Mouse (Mus musculus): ENCODE measurements around the gene Trib3.

Trib3 gene

DNA sequence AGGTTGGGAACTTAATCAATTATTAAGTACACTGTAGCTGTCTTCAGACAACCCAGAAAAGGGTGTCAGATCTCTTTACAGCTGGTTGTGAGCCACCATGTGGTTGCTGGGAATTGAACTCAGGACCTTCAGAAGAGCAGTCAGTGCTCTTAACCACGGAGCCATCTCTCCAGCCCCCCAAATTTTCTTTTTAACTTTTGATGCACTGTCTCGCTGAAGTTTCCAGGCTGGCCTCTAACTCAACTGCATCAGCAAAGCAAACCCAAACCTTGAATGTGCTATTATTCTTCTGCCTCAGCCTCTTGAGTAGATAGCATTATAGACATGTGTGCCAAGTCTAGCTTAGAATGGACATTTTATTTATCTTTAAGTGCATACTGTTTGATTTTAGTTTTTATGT lies 3.9 kb upstream of the Trib3 start:
- CTCF ChIA-PET, result no interaction called here

DNA sequence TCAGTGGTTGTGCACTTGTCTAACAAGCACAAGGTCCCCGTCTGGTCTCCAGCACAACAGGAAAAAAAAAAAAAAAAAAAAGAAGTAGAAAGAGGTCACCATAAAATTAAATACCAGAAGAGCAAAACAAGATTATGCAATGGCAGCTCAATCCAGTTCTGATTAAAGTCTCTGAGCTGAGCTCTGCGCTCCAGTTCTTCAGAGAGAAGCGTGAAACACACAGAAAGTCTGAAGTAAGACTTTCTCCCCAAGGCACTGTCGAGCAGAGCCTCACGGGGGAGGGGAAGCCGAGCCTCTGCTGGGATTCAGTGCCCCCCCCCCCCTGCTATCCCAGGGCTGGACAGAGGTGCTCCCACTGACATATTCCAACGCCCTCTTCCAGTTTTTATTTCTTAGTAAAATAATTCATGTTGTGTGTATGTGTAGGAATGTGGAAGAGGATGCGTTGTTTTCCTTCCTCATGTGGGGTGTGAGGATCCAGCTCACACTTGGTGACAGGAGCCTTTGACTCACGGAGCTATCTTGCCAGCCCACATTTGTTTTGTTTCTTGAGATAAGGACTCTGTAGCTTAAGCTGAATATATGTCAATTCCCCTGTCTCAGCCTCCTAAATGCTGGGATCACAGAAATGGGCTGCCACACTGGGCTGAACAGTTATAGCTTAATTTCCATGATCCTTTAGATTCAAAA lies 3.1 kb upstream of the Trib3 start:
- CTCF ChIA-PET, result interaction anchor here (0.7 kb wide), 1 partner anchor 13 kb away, joined by 4 read pairs; no protein-coding TSS in a partner anchor

DNA sequence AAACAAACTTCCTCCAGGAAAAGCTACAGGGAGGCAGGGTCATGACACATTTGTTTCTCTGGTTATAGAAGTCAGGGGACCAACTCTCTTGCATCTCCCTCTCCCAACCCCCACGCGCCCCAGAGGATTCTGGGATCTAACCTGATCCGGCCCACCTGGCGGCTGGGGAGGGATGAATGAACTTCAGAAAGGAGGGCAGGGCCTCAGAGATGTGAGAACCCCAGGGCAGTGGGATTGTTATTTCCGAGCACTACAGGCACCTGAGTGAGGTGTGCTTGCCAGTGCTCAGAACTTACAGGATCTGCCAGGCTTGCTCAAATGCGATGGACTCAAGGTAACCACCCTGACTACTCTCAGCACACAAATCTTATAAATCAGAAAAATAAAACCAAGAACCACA lies 1.6 kb upstream of the Trib3 start:
- CTCF ChIA-PET, result no interaction called here

DNA sequence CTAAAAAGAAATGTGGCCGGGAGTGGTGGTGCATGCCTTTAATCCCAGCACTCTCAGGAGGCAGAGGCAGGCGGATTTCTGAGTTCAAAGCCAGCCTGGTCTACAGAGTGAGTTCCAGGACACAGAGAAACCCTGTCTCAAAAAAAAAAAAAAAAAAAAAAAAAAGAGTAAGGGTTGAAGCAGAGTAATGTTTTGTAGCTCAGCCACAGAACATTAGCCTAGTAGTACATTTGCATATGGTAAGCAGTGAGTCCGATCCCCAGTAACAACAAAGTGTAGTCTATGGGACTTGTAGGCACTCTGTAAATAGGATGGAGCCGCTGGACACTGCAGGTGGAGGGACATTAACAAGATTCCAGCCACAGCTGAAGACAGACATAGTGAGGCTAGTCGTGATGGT lies 1.1 kb upstream of the Trib3 start:
- CTCF ChIA-PET, result no interaction called here

DNA sequence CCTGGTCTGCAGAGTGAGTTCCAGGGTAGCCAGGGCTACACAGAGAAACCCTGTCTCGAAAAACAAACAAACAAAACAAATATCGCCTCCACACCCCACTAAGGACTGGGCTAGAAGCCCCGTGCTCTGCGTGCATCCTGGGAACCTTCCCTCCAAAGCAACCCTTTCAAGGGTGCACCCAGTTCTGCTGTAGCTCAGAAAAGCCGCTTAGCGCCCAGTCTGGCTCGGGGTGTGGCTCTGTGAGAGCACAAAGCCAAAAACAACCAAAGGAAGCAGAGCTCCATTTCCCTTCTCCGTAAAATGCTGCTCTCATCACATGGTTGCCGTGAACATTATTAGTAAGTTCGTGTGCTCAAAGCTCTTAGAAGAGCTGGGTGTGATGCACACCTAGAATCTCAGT lies 529 bp upstream of the Trib3 start:
- CTCF ChIA-PET, result no interaction called here

DNA sequence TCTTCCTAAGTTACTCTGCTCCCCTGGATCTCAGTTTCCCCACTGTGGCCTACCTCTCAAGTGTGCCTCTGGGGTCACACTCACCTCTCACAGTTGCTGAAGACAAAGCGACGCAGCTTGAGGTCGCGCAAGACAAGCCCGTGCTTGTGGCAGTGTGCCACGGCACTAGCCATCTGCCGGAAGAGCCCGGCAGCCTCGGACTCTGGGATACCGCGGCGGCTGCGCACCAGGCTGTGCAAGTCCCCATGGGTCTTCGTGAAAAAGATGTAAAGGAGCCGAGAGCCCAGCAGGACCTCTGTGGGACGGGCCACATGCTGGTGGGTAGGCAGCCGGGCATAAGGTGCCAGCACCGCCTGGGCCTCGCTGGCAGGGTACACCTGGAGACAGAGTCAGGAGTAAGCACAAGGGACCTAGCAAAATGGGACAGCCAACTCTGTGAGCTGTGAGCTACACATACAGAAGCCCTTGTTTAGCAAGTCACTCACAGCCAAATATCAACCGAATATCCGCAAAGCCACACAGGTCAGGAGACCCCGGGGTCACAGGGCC lies 4.1 kb downstream of the Trib3 start:
- CTCF ChIA-PET, result no interaction called here

DNA sequence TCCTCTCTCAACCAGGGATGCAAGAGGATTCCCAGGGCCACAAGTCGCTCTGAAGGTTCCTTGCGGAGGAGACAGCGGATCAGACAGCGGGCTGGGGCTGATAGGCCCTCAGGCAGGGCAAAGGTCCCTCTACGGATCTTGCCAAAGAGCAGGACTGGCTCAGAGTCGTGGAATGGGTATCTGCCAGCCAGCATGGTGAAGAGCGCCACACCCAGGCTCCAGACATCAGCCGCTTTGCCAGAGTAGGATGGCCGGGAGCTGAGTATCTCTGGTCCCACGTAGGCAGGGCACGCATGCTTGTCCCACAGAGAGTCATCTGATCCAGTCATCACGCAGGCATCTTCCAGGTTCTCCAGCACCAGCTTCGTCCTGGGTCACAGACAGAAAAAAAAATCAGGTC lies 5.5 kb downstream of the Trib3 start:
- CTCF ChIA-PET, result no interaction called here

DNA sequence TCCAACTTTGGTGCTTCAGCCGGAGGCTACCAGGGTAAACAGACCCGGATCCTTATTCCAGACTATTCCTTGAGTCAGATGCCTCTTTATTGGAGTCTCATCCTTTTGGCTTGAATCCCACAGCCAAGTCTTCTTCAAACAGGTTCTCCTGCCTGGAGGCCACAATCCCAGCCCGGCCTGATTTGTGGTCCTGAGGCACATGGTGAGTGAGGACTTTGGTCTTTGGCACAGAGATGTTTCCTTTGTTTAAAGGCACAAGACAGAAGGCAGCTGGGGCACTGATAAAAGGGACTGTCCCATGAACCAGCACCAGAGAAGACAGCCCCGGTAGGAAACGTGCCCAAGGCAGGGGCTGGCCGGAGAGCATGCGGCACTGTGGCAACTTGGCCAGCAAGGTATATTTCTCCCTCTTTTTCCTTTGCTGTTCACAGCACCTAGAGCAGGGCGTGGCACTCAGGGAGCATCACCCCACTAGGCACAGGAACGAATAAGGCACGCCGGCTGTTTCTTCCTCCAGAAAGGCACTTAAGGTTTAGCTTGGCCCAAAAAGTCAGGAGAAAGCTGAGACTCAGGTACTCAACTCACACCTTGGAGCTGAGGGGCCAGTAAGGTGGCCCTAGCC lies 6.1 kb downstream of the Trib3 start:
- CTCF ChIA-PET, result no interaction called here

DNA sequence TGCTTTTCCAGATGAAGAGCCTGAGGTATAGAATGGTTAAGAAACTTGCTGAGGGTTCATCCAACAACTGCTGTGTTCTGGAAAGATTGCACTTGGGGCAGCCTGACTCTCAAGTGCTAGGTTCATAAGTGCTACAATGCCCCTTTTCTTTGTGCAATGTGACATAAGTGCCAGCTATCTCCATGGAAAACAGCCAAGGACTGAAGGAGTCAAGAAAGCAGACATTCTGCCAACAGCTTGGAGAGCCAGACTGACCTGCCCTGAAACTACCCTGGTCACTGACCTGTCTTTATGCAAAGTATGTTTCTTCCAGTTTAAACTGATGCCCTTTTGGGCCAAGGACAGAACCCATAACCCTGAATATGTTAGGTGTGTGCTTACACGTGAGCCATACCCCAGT lies 7.0 kb downstream of the Trib3 start:
- CTCF ChIA-PET, result no interaction called here

DNA sequence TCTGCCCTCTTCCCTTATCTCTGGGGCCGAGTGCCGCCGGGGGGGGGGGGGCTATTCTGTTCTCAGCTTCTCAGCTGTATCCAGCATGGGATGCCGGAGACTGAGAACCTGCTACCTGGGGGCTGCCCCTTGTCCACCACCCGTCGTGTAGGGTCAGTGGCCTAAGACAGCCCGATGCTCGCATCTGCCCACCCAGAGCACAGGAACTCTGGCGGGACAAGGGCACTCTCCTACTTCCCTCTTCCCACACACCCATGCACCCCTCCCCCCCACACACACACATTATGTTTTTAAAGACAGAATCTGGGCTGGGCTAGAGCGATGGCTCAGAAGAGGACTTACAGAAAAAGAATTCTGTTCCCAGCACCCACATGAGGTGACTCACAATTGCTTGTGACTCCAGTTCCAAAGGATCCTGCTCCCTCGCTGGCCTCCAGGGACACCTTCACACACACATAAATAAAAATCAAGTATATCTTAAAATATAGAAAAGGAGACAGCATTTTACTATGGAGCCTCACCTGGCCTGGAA lies 8.5 kb downstream of the Trib3 start:
- CTCF ChIA-PET, result interaction anchor here (0.7 kb wide), 1 partner anchor 231 kb away, joined by 5 read pairs; no protein-coding TSS in a partner anchor

DNA sequence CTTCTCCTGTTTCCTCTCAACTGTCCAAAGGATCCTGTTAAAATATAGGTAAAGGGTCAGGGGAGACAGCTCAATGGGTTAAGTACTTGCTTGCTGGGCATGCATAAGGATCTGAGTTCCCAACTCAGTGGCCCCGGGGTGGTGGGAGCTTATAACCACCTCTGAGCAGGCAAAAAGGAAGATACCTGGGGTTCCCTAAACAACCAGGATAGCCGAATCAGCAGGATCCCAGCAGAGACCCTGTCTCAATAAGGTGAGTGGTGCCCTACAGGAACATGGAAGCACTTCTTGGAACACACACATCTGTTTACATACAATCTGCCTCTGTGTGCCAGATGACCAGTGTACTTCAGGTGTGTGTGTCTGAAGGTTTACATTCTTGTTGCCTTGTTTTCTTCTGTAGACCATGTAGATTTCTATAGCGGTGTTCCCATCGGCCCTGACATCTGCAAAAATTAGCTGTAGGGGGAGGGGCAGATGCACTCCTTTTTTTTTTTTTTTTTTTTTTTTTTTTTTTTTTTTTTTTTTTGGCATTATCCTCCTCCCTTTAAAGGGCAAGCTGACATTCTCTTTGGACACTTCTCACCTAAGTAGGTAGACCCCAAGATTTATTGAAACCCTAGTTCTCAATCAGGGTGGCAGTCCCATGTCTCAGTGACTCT lies 10.4 kb downstream of the Trib3 start:
- CTCF ChIA-PET, result interaction anchor here (0.6 kb wide), 1 partner anchor 16 kb away, joined by 5 read pairs; no protein-coding TSS in a partner anchor

DNA sequence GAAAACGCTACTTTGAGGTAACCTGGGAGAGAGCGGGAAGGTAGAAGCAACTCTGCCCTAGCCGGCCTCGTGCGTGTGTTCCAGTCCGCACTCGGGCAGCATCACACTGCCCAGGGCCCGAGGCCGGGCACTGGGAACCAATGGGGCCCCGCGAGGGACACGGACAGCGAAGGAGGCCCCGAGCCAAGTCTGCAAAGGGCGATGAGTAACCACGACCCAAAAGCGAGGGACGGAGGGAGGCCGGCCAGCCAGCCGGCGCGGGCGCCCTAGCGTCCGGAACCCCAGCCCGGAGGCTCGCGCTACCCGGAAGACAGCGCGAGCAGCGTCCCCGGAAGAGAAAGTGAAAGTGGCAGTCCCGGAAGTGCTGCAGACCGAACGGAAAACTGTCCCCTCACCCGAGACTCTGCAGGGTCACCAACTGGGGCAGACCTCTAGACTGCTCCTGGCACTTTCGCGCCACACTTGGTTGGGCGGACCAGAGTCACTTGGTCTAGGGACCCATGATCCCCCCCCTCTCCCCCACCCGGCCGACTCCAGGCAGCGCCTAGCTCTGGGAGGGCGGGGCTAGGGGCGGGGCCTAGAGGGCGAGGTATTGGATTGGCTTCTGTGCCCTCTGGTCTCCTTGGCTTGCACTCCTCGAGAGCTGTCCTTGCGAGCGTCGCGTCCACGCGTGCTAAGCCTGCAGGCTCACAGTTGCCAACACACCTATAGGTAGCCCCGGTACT lies 11.6 kb downstream of the Trib3 start, which contains the start of gene Rbck1:
Rbck1 (minus strand) TSS at position 553 of the 725 bp plus-strand sequence.
- CTCF ChIA-PET, result no interaction called here

DNA sequence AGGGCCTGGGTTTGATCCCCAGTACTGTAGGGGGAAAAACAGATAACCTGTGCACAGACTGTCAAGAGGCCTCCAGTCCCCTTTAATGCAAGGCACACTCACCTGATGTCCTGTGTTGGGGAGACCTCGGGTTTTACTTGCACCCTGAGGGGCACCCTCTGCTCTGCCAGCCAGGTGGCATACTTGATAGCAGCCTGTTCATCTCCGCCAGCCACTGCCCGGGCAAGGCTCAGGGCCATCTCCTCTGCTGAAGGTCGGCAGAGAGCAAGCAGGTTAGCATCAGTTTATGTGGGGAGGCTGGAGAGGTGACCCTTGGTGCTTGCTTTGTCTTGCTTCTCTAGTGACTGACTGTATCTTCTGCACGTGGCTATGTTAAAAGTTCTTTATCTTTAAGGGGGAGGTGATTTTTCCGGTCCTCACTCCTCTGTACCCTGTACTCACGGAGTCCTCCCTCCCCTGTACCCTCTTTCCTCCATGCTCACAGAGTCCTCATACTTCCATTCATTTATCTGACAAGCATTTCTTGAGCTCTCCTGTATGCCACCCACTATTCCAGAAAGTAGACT lies 12.9 kb downstream of the Trib3 start:
- CTCF ChIA-PET, result no interaction called here

DNA sequence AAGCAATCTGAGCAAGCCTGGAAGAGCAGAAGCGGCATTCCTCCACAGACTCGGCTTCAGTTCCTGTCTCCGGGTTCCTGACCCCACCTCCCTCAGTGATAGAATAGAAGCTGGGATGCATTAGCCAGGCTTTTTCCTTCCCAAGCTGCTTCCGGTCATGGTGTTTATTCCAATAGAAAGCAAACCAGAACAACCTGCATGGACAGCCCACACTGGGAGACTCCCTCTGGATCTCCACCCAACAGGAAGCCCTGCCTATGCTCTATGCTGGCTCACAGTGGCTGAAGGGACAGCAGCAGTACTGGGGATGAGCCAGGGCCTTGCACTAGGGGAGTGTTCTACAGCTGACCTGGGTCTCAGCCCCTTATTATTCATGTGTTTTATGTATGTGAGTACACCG lies 15.9 kb downstream of the Trib3 start:
- CTCF ChIA-PET, result interaction anchor here (0.7 kb wide), 1 partner anchor 9 kb away, joined by 3 read pairs; no protein-coding TSS in a partner anchor

DNA sequence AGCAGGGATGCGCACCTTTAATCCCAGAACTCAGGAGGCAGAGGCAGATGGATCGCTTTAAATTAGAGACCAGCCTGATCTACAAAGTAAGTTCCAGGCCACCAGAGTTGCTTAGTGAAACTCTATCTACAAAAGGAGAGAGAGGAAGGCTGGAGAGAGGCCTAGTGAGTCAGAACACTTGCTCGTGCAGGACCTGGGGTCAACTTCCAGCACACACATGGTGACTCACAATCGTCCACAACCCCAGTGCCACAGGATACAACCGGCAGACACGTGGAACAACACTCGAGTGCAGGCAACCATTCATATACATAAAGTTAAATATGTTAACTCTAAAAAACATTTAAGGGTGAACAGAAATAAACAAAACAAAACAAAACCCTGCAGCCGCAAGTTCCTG lies 17.2 kb downstream of the Trib3 start:
- CTCF ChIA-PET, result no interaction called here

DNA sequence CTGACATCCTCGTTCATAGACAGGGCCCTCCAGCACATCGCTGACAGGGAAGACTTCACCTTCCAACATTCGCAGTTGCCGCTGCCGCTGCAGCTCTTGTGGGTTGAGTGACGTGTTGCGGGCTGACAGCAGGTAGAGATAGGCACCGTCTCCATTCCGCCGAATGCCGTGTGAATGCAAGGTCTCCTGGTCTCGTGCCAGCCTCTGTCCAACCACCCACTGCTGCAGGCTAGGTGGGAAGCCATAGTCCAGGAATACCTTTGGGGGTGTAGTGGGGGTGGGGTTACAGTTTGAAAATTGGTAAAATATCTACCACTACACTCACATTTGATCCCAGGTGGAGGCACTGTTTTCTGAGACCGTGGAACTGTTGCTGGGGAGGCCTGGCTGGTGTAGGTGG lies 17.7 kb downstream of the Trib3 start:
- CTCF ChIA-PET, result no interaction called here

DNA sequence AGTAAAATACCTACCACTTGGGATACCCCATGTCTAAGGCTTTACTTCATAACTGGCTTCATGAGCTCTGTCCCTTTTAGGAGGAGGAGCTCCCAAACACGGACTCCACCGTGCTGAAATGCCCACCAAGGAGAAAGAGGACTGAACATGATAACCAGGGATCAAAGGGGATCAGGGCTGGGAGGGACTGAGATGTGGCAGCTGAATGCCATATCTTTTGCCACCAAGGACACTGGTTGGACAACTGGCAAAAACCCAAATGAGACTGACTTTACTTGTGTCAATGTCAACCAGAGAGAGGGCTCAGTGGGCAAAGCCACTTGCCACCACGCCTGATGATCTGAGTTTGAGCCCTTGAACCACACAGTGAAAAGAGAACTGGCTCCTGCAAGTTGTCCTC lies 19.0 kb downstream of the Trib3 start:
- CTCF ChIA-PET, result interaction anchor here (0.7 kb wide), 2 partner anchors 27 to 35 kb away, joined by 3 read pairs; no protein-coding TSS in a partner anchor

DNA sequence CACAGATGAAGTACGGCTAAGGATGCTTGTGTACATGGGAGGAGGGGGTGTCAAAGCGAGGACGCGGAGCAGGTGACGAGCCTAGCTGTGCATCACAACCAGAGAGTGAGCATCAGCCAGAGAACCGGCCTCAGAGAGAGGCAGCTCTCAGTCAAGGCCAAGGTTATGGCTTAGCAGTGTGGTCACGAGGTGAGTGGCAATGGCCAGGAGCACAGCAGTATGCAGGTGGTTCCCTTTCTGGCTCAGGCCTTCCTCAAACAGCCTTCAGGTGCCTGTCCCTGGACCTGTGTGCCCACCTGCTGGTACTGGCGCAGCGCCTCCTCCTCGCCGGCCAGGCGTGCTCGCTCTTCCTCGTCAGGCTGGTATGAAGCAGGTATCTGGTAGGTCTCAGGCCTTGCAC lies 19.9 kb downstream of the Trib3 start:
- CTCF ChIA-PET, result no interaction called here

DNA sequence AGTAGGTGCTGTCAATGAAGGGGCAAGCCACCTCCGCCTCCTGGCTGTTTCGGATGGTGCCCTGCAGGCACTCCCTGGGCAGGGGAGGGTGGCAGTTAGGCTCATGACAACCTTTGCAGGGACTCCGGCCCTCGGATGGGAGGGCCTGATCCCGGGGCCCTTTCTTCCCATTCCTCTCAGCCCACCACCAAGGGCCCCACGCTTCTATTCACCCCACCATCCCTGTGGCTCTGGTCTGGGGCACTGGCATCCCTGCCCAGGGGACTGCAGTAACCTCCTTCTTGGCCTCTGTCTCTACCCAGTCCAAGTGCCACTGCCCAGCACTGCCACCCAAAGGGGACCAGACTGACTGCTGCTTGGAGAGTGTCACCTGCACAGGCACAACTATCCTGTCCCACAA lies 21.6 kb downstream of the Trib3 start:
- CTCF ChIA-PET, result no interaction called here

DNA sequence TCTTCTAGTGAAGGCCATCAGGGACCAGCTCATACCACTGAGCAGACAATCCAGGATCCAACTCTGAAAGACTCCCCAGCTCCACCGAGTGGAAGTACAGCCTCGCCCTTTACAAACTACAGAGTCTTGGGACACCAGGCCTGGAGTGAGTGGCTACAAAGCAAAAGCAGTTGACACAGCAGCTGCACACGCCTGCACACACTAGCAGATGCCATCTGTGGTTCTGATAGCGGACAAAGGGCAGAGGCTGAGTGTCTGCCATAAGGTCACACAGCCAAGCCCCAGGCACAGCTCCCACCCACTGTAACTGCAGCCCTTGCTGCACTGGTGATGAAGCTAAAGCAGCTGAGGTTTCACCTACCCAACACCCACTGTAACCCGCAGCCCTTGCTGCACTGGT lies 22.3 kb downstream of the Trib3 start:
- CTCF ChIA-PET, result no interaction called here

DNA sequence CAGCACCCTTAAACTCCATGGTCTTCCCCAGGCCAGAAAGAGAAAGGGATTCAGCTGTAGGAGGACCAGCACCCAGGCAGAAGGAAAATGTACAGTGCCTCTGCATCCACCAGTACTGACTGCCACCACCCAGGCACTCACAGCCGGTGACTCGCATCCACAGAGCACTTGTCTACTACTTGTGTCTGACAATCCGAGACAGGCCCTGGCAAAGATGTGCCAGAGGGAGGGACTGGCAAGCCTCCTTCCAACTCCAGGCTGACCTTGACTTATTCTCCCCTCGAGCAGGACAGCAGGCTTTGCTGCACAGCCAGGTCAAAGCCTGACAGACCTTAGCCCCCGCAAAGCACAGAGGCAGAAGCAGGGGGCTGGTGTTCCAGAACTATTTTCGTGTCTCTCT lies 26.8 kb downstream of the Trib3 start:
- CTCF ChIA-PET, result no interaction called here

DNA sequence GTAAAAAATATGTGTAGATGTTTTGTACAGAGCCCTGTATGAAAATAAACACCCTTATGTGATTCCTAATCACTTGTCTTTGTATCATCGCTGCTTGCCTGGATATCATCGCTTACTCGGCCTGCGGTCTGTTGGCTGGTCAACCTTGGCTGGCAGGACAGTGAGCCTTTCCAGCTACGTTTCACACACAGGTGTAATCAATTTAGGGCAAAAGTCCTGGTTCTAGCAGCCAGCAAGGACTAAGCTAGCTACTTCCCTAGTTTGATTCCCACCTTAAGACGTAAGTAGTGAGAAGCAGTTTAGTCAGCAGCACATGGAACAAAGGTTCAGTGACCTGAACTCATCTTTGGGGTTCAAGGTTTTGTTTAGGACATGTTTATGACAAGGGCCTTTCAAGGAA lies 29.9 kb downstream of the Trib3 start:
- CTCF ChIA-PET, result no interaction called here

Measured in spleen, embryonic (tissue).